Mouse (Mus musculus) neural tube, embryonic 14.5 days (tissue): ENCODE measurements around the gene Ppfia1. TPM values are rescaled to one million over a fixed set of nuclear protein-coding genes. Genes with fewer than 3 reads are reported as not detected.

Experiments used
- ATAC-seq: fragments of 200-750 bp; cut with Nextera tagmentation; 2 replicates; pipeline ENCODE4 v1.8.0; 2017; ENCODE audit warnings: low read depth, mild to moderate bottlenecking, moderate TSS enrichment, moderate library complexity
- H3K27ac ChIP-seq: fragments of 300-500 bp; sonication (generic); 2 replicates; pipeline ENCODE4 v1.5.1; 2014; ENCODE audit warnings: low read depth, mild to moderate bottlenecking, control low read depth, low read length, moderate library complexity, mixed read lengths
- H3K27me3 ChIP-seq: fragments of 300-500 bp; sonication (generic); 2 replicates; pipeline ENCODE4 v1.6.1; 2014; ENCODE audit warnings: low read length; ENCODE audit not compliant: control insufficient read depth, insufficient read depth
- H3K36me3 ChIP-seq: fragments of 300-500 bp; sonication (generic); 2 replicates; pipeline ENCODE4 v1.6.1; 2014; ENCODE audit warnings: low read length, mixed read lengths; ENCODE audit not compliant: control insufficient read depth, insufficient read depth
- H3K4me1 ChIP-seq: fragments of 300-500 bp; sonication (generic); 2 replicates; pipeline ENCODE4 v1.6.1; 2014; ENCODE audit warnings: low read length; ENCODE audit not compliant: control insufficient read depth, insufficient read depth
- H3K4me2 ChIP-seq: fragments of 300-500 bp; sonication (generic); 2 replicates; pipeline ENCODE4 v1.6.1; 2014; ENCODE audit warnings: mild to moderate bottlenecking, low read depth, low read length, control low read depth
- H3K4me3 ChIP-seq: fragments of 300-500 bp; sonication (generic); 2 replicates; pipeline ENCODE4 v1.5.1; 2014; ENCODE audit warnings: low read depth, low read length, control low read depth, mixed read lengths
- H3K9ac ChIP-seq: fragments of 300-500 bp; sonication (generic); replicated peaks from 2 replicates; pipeline ENCODE4 v1.6.1; 2014; ENCODE audit warnings: low read depth, mild to moderate bottlenecking, control low read depth, low read length, mixed read lengths
- H3K9me3 ChIP-seq: fragments of 300-500 bp; sonication (generic); 2 replicates; pipeline ENCODE4 v1.6.1; 2016; ENCODE audit warnings: low read length; ENCODE audit not compliant: control insufficient read depth
- WGBS: fragments of 180-500 bp; shearing (Covaris S2); extraction: QIAGEN DNeasy Blood & Tissue Kit; methylation state at CpG from one replicate; pipeline ENCODE4 v1.1.7; 2014; 5-methylcytosine and 5-hydroxymethylcytosine counted together
- polyA plus RNA-seq: library from polyadenylated mRNA; unstranded; fragments of >200 nt; fragmentation: Nextera tagmentation; extraction: Ambion mirVana; gene quantifications from 2 replicates; pipeline ENCODE4 v1.2.1, GENCODE M21; 2014

Ppfia1 gene
- polyA plus RNA-seq, 1 experiment from 2014 or later = 30.9 TPM

DNA sequence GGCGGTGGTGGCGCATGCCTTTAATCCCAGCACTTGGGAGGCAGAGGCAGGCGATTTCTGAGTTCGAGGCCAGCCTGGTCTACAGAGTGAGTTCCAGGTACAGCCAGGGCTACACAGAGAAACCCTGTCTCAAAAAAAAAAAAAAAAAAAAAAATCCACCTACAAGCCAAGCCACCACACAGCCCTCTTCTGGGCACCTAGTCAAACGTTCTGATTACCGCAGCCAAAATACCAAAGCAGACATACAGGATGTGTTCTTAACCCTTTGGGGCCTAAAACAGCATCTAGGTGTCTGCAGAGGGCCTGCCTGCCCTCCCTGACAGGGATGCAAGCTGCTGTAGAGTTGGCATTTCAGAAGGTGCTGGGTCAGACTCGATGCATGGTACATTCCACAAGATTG is 91.0 kb downstream of the Ppfia1 start:
- Histone ChIP-seq H3K4me1 (no peaks in the 10 kb centered on the region), H3K9ac (no peak overlapping the region), H3K4me3 (no peak overlapping the region), H3K4me2 (no peak overlapping the region), H3K9me3 (no peaks in the 10 kb centered on the region), H3K27me3 (no peaks in the 10 kb centered on the region), H3K27ac (no peak overlapping the region), H3K36me3 (peaks cover 69% of the 10 kb centered on the region)
- WGBS = 96% methylated on average over 7 of the region's 7 CpGs
- ATAC-seq = no peak

DNA sequence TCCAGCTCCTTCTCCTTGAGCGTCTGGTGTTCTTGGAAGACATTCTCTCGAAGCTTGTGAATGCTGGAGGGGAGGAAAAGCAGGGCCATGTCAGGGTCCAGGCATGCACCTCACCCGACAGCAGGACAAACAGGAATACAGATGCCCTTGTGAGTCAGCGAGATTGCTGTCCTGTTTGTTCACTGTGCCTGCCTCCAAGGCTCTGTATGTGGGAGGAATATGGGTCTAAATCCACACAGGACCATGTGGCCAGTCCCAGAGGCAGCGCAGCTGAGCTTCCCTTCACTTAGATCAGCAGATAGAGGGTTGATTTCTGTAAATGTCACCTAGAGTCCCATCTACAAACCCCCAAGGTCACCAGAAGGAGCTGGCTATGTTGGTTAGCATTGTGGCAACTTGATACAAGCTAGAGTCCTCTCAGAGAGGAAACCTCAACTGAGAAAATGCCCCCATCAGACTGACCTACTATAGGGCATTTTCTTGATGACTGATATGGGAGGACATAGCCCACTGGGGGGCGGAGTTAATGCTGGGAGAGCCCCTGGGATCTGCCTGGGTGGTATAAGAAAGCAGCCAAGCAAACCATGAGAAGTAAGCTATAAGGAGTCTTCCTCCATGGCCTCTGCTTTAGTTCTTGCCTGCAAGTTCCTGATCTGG is 92.2 kb downstream of the Ppfia1 start:
- Histone ChIP-seq H3K4me1 (no peaks in the 10 kb centered on the region), H3K9me3 (no peaks in the 10 kb centered on the region), H3K4me3 (no peak overlapping the region), H3K36me3 (peaks cover 81% of the 10 kb centered on the region), H3K9ac (no peak overlapping the region), H3K27me3 (no peaks in the 10 kb centered on the region), H3K4me2 (no peak overlapping the region), H3K27ac (no peak overlapping the region)
- ATAC-seq = no peak
- 96% methylated on average over 6 of the region's 6 CpGs for WGBS

DNA sequence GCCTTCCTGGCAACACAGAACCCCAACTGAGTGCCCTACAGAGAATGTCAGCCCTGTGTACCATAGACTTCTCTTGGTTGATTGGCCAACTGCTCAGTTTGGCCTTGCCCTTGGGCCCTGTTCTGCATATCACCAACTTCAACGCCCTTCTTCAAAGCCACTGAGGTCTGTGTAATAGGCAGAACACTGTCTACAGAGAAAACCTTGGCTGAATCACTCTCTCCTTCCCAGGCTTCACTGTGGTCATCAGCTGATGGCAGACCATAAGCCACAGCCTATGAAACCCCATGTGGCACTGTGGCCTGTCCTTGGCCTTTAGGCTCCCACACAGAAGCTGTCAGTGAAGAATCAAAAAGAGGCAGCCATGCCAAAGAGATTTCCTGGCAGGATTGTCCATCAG is 94.6 kb downstream of the Ppfia1 start:
- Histone ChIP-seq H3K4me3 (no peak overlapping the region), H3K27ac (no peak overlapping the region), H3K27me3 (no peaks in the 10 kb centered on the region), H3K9me3 (no peaks in the 10 kb centered on the region), H3K36me3 (peaks cover 92% of the 10 kb centered on the region), H3K4me1 (no peaks in the 10 kb centered on the region), H3K9ac (no peak overlapping the region), H3K4me2 (no peak overlapping the region)
- 96% methylated on average over 1 of the region's 1 CpGs for WGBS
- no peak for ATAC-seq

DNA sequence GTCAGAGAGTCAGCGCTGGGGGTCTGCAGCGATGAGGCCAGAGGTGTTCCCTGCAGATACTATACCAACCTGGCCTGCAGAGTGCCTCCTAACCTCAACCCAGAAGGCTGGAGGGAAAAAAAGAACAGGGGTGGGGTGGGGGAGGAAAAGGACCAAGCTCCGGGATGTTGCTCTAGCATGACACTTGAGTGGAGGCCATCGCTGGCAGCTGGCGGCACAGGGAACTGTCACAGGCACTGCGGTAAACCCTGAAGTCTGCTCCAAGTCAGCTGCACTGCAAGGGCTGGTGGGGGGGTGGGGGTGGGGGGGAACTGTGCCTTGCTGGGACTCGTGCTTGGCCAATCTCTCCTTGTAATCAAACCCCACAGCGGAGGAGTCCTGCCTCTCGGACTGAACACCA is 102.9 kb downstream of the Ppfia1 start:
- no peak for ATAC-seq
- Histone ChIP-seq H3K4me2 (no peak overlapping the region), H3K9me3 (no peaks in the 10 kb centered on the region), H3K36me3 (peaks cover 64% of the 10 kb centered on the region), H3K9ac (no peak overlapping the region), H3K27me3 (no peaks in the 10 kb centered on the region), H3K4me1 (no peaks in the 10 kb centered on the region), H3K27ac (no peak overlapping the region), H3K4me3 (no peak overlapping the region)
- WGBS = 98% methylated on average over 9 of the region's 9 CpGs

DNA sequence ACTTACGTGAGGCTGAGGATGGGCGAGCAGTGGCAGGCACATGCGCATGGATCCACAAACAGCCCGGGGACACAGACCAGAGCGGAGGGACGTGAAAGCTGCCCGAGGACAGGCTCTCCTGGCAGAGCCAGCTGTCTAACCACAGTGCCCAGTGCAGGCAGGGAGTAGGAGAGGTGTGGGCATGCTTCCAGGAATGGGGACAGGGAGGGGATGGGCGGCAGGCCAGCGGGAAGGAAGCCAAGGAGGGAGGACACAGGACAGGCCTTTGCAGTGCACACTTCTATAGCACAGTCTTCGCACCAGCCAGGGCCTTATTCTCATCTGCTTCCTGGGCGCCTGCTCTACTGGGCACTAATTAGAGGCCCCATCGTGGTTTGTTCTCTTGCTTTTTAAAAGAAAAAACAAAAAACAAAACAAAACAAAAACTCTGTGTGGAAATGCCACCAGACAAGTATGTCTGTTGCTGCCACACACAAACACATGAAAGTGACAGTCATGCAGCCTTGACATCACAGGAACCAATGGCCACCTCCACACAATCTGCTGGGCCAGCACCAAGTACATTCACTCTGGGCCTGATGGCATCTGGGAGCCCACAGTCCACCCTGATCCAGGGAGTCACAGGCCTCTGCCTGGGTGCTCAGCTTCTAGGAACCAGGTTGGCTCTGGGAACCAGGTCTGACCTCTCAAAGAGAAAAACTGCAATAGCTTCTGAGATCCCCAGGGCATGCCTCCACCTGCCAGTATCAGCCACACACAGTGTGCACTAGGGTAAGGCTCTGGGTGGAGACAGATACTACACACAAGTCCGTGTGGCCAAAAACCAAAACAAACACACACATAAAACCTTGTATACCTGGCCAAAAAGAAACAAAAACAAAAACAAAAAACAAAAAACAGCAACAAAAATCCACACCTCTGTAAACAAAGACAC is 103.6 kb downstream of the Ppfia1 start:
- Histone ChIP-seq H3K9ac (no peak overlapping the region), H3K4me3 (no peak overlapping the region), H3K4me2 (no peak overlapping the region), H3K9me3 (no peaks in the 10 kb centered on the region), H3K36me3 (peaks cover 64% of the 10 kb centered on the region), H3K4me1 (no peaks in the 10 kb centered on the region), H3K27me3 (no peaks in the 10 kb centered on the region), H3K27ac (no peak overlapping the region)
- WGBS = 72% methylated on average over 13 of the region's 13 CpGs
- peak; percentile 86; the same call in 1 of the 2 replicates for ATAC-seq

DNA sequence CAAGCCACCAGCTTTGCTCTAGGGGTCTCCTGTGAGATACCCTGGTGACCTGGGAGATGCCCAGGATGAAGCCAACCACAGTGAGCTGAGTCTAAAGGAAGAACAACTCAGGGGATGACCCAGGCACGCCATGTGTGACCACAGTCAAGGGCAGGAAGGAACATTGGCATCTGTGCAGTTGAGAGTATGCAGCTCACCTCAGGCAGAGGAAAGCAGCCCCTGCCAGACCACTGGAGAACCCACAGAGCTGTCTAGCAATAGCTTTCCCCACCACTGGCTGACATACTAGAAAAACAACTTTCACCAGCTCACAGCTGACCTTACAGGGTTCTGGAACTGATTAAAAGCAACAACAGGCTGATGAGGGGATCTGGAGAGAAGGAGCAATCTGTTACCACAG is 105.3 kb downstream of the Ppfia1 start:
- H3K27ac ChIP-seq = no peak overlapping the region
- no peak for ATAC-seq
- no peaks in the 10 kb centered on the region for H3K4me1 ChIP-seq
- peaks cover 58% of the 10 kb centered on the region for H3K36me3 ChIP-seq
- H3K9ac ChIP-seq = no peak overlapping the region
- WGBS = 96% methylated on average over 1 of the region's 1 CpGs
- H3K9me3 ChIP-seq = no peaks in the 10 kb centered on the region
- no peak overlapping the region for H3K4me2 ChIP-seq
- no peaks in the 10 kb centered on the region for H3K27me3 ChIP-seq
- H3K4me3 ChIP-seq = no peak overlapping the region

DNA sequence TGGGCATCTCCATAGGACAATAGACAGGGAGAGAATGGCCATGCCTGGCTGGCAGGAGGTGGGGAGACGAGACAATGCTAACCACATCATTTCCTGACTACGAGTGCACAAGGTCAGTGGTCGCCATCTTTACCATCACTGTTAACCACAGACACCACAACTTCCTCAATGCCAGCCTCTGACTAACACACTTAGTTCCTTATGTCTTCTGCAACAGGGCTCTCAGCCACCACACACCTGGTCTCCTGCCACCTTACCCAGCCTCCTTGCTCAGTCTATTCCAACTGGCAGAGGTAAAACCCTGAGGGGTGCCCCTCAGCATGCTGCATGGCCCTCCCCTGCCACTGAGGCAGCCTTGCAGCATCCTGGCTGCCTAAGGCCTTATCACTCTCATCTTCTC is 106.4 kb downstream of the Ppfia1 start:
- Histone ChIP-seq H3K9me3 (no peaks in the 10 kb centered on the region), H3K9ac (no peak overlapping the region), H3K27me3 (no peaks in the 10 kb centered on the region), H3K4me2 (no peak overlapping the region), H3K27ac (no peak overlapping the region), H3K4me1 (no peaks in the 10 kb centered on the region), H3K36me3 (peaks cover 52% of the 10 kb centered on the region), H3K4me3 (no peak overlapping the region)
- no peak for ATAC-seq
- 86% methylated on average over 3 of the region's 3 CpGs for WGBS

DNA sequence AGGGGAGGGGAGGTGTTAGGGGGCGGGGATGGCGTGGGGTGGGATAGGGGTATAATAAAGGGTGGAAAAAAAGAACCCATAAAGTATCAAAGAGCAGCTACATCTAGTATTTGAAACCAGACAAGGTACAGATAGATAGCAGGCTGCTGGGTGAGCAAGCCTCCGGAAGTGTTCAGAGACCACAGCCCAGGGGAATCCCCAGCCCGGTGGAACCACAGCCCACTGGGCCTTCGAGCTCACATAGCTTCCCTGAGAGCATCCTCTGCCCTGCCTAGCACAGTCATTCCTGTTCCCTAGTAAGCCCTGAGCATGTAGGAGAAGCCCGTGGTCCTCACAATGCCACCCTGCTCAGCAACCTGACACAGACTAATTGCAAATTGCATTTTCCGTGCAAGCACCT is 108.7 kb downstream of the Ppfia1 start:
- no peak overlapping the region for H3K9ac ChIP-seq
- no peak overlapping the region for H3K27ac ChIP-seq
- H3K36me3 ChIP-seq = peaks cover 58% of the 10 kb centered on the region
- H3K4me3 ChIP-seq = no peak overlapping the region
- no peak overlapping the region for H3K4me2 ChIP-seq
- no peaks in the 10 kb centered on the region for H3K27me3 ChIP-seq
- H3K4me1 ChIP-seq = no peaks in the 10 kb centered on the region
- H3K9me3 ChIP-seq = no peaks in the 10 kb centered on the region
- WGBS = 85% methylated on average over 7 of the region's 7 CpGs
- no peak for ATAC-seq

DNA sequence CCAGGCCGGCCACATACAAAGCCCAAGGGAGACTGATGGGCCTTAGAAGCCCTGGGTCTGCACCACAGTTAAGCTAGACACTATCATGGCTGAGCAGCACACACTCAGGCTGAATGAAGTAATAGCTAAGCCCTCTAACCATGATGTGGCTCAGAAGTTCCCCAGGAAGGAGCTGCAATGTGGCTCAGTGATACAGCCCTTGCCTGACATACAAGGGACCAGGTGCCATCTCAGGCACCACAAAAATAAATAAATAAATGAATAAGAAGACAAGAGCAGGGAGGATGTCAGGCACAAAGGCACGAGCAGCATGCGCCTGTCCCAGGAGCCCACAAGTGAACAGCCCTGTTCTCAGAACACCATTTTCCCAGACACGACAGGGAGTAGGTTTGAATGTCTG is 111.6 kb downstream of the Ppfia1 start:
- Histone ChIP-seq H3K4me1 (no peaks in the 10 kb centered on the region), H3K27ac (no peak overlapping the region), H3K27me3 (no peaks in the 10 kb centered on the region), H3K4me2 (no peak overlapping the region), H3K36me3 (peaks cover 72% of the 10 kb centered on the region), H3K9me3 (no peaks in the 10 kb centered on the region), H3K4me3 (no peak overlapping the region), H3K9ac (no peak overlapping the region)
- ATAC-seq = no peak
- 93% methylated on average over 4 of the region's 4 CpGs for WGBS
